Mouse (Mus musculus): Measurements from ENCODE around the gene Tsen54. TPM values are rescaled to one million over a fixed set of nuclear protein-coding genes. Genes with fewer than 3 reads are reported as not detected.

The Tsen54 gene
- polyA plus RNA-seq, 1 experiment, result 40.8 TPM

DNA sequence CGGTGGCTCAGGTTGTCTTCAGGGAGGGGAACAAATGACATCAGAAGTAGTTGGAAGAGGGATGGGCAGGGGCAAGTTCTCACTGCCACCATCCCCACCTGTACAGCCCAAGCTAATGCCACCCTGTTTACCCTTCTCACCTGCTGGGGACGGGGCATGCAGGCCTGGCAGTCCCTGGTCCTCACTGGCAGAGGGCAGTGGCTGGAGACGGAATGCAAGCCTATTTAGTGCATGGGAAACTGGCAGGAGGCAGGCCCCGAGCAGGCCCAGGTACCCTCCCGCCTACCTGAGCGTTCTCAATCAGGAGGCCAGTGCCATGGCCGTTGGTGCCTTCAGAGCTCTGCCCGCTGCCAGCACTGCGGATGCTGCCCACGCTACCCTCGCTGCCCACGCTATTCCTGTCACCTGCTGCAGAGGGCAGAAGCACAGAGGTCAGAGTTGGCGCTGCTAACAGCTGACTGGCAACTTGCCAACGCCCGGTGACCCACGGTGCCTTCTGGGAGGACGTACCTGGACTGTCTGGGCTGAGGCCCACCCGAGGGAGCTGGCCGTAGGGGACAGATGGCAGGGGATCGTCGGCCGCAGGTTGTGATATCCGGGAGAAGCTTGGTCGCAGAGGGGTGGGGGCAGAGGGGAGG, 11.3 kb upstream of the Tsen54 start:
- H3K4me3 ChIP-seq (ENCODE audit: low read depth, low read length), result no peak overlapping the region
- no peaks in the 10 kb centered on the region for H3K4me1 ChIP-seq (ENCODE audit: control insufficient read depth, insufficient read depth, insufficient read length, low read length)
- TF ChIP-seq CTCF (IDR thresholded peaks at IDR 0.05; ENCODE audit: extremely low read depth, insufficient read length, insufficient replicate concordance, low read depth, low read length) (no peak), POLR2A (IDR thresholded peaks at IDR 0.05; ENCODE audit: low read depth, low read length) (no peak)
- H3K27me3 ChIP-seq (ENCODE audit: control insufficient read depth, insufficient read depth, low read length), result no peaks in the 10 kb centered on the region
- no peak overlapping the region for H3K27ac ChIP-seq (ENCODE audit: insufficient read depth, low read depth, low read length)
- H3K36me3 ChIP-seq (ENCODE audit: control insufficient read depth, insufficient read depth, low read length), result peaks cover 80% of the 10 kb centered on the region
- WGBS, result 85% methylated on average over 24 of the region's 24 CpGs

DNA sequence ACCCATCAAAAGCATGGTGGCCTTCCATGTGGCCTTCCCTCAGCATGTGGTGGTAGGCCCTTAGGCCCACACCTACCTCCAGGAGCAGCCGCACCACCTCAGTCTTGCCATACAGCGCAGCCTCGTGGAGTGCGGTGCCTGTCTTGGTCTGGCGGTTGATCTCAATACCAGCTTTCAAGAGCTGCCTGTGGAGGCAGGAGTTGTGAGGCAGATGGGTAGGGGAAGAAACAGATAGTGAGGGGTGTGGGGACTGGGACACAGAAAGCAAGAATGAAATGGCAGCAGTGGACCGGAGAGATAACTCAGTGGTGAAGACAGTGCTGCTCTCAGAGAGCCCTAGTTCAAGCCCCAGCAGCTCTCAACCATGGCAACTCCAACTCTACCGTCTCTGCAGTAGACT, 9.5 kb upstream of the Tsen54 start:
- Histone ChIP-seq H3K4me1 (ENCODE audit: control insufficient read depth, insufficient read depth, insufficient read length, low read length) (peaks cover 8% of the 10 kb centered on the region), H3K4me3 (ENCODE audit: low read depth, low read length) (no peak overlapping the region), H3K27ac (ENCODE audit: insufficient read depth, low read depth, low read length) (no peak overlapping the region), H3K27me3 (ENCODE audit: control insufficient read depth, insufficient read depth, low read length) (no peaks in the 10 kb centered on the region), H3K36me3 (ENCODE audit: control insufficient read depth, insufficient read depth, low read length) (peaks cover 76% of the 10 kb centered on the region)
- TF ChIP-seq CTCF (IDR thresholded peaks at IDR 0.05; ENCODE audit: extremely low read depth, insufficient read length, insufficient replicate concordance, low read depth, low read length) (no peak), POLR2A (IDR thresholded peaks at IDR 0.05; ENCODE audit: low read depth, low read length) (no peak)
- 93% methylated on average over 7 of the region's 7 CpGs for WGBS

DNA sequence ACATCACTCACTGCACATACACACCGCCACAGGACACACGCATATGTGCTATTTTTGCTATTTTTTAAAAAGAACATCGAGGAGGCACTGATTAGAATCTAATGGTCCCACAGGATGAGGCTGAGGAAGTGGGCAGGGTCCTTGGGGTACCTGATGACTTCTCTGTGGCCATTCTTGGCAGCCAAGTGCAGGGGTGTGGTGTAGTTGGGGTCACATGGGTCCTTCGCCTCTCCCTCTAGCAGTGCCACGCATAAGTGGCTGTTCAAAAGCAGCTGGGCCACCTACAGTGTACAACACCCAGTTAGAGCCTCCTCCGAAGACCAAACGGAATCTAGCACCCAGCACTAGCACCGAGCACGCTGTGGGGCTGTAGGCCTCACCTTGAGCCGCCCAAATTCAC, 8.4 kb upstream of the Tsen54 start:
- no peak for TF ChIP-seq CTCF (IDR thresholded peaks at IDR 0.05; ENCODE audit: extremely low read depth, insufficient read length, insufficient replicate concordance, low read depth, low read length)
- H3K27ac ChIP-seq (ENCODE audit: insufficient read depth, low read depth, low read length), result no peak overlapping the region
- no peak overlapping the region for H3K4me3 ChIP-seq (ENCODE audit: low read depth, low read length)
- WGBS, result 88% methylated on average over 10 of the region's 10 CpGs
- H3K36me3 ChIP-seq (ENCODE audit: control insufficient read depth, insufficient read depth, low read length), result peaks cover 69% of the 10 kb centered on the region
- peaks cover 17% of the 10 kb centered on the region for H3K4me1 ChIP-seq (ENCODE audit: control insufficient read depth, insufficient read depth, insufficient read length, low read length)
- H3K27me3 ChIP-seq (ENCODE audit: control insufficient read depth, insufficient read depth, low read length), result no peaks in the 10 kb centered on the region

DNA sequence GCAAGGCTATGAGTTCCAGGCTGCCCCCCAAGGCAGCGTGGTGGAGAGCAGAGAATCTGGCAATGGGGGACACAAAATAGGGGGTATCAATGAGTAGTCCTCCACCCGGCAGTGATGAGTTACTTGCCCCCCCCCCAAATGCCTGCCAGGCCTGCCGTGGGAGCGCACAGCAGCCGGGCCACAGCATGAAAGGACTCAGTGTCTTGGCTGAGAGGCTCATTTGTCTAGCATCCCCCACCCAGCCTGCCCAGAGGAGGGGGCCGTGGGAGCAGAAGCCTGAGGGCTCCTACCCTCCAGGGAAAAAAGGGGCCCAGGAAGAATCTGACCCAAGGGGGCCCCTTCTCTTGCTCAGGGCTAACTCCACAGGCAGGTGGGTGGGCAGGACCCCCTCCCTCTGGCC, 7.2 kb upstream of the Tsen54 start:
- WGBS, result 88% methylated on average over 6 of the region's 6 CpGs
- H3K4me1 ChIP-seq (ENCODE audit: control insufficient read depth, insufficient read depth, insufficient read length, low read length), result peaks cover 23% of the 10 kb centered on the region
- no peaks in the 10 kb centered on the region for H3K27me3 ChIP-seq (ENCODE audit: control insufficient read depth, insufficient read depth, low read length)
- no peak for TF ChIP-seq CTCF (IDR thresholded peaks at IDR 0.05; ENCODE audit: extremely low read depth, insufficient read length, insufficient replicate concordance, low read depth, low read length)
- no peak for TF ChIP-seq POLR2A (IDR thresholded peaks at IDR 0.05; ENCODE audit: low read depth, low read length)
- H3K36me3 ChIP-seq (ENCODE audit: control insufficient read depth, insufficient read depth, low read length), result peaks cover 64% of the 10 kb centered on the region
- H3K27ac ChIP-seq (ENCODE audit: insufficient read depth, low read depth, low read length), result no peak overlapping the region
- no peak overlapping the region for H3K4me3 ChIP-seq (ENCODE audit: low read depth, low read length)

DNA sequence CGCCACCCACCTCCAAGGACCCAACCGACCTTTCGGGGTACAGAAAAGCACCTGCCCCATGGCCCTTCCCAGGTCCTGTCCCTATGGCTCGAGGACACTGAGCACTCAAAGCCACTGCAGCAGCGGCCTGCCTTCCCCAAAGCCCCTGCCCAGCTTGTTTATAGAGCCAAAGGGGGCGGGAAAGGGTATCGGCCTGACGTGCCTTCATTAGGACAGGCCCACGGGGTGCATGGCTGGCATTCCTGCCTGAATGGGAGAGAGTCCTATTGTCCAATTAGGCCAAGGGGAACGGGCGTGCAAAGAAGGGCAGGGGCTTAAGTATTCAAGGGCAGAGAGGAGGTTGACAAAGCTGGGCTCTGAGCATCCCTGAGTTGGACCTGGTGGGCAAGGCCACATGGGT, 6.6 kb upstream of the Tsen54 start:
- Histone ChIP-seq H3K36me3 (ENCODE audit: control insufficient read depth, insufficient read depth, low read length) (peaks cover 57% of the 10 kb centered on the region), H3K4me3 (ENCODE audit: low read depth, low read length) (no peak overlapping the region), H3K27me3 (ENCODE audit: control insufficient read depth, insufficient read depth, low read length) (no peaks in the 10 kb centered on the region), H3K27ac (ENCODE audit: insufficient read depth, low read depth, low read length) (no peak overlapping the region), H3K4me1 (ENCODE audit: control insufficient read depth, insufficient read depth, insufficient read length, low read length) (peaks cover 26% of the 10 kb centered on the region)
- 88% methylated on average over 11 of the region's 11 CpGs for WGBS
- no peak for TF ChIP-seq CTCF (IDR thresholded peaks at IDR 0.05; ENCODE audit: extremely low read depth, insufficient read length, insufficient replicate concordance, low read depth, low read length)
- TF ChIP-seq POLR2A (IDR thresholded peaks at IDR 0.05; ENCODE audit: low read depth, low read length), result no peak

DNA sequence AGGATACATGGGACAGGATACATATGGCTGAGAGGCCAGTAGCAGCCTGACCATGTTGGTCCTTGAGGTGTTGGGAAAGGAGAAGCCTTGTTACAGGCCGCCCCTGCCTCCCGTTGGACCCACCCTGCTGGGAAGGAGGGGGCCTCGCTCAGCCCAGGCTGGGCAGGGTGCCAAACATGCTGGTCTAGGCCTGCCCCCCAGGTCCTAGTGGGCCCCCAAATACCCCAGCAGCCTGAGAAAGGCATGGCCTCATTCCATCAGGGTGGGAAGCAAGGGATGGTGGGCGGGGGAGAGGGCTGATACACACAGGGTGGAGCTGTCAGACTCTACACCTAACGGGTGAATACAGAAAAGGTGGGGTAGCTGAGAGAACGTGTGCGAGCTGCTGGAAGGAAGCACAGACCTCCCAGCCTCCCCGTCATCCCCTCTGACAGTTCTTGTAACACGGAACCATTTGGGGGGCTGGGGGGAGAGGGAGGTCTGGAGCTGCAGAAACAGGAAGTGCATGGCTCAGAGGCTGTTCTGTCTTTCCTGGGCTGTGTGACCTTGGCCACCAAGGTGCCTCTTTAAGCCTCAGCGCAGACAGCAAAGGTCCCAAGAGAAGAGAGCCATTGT, 5.7 kb upstream of the Tsen54 start:
- peaks cover 50% of the 10 kb centered on the region for H3K36me3 ChIP-seq (ENCODE audit: control insufficient read depth, insufficient read depth, low read length)
- peak overlapping the region; percentile 29; the same call in 1 of the 2 replicates for H3K27ac ChIP-seq (ENCODE audit: insufficient read depth, low read depth, low read length)
- WGBS, result 59% methylated on average over 10 of the region's 10 CpGs
- peaks cover 26% of the 10 kb centered on the region for H3K4me1 ChIP-seq (ENCODE audit: control insufficient read depth, insufficient read depth, insufficient read length, low read length)
- TF ChIP-seq CTCF (IDR thresholded peaks at IDR 0.05; ENCODE audit: extremely low read depth, insufficient read length, insufficient replicate concordance, low read depth, low read length), result no peak
- no peak for TF ChIP-seq POLR2A (IDR thresholded peaks at IDR 0.05; ENCODE audit: low read depth, low read length)
- no peak overlapping the region; the same call in 1 of the 2 replicates for H3K4me3 ChIP-seq (ENCODE audit: low read depth, low read length)
- no peaks in the 10 kb centered on the region for H3K27me3 ChIP-seq (ENCODE audit: control insufficient read depth, insufficient read depth, low read length)

DNA sequence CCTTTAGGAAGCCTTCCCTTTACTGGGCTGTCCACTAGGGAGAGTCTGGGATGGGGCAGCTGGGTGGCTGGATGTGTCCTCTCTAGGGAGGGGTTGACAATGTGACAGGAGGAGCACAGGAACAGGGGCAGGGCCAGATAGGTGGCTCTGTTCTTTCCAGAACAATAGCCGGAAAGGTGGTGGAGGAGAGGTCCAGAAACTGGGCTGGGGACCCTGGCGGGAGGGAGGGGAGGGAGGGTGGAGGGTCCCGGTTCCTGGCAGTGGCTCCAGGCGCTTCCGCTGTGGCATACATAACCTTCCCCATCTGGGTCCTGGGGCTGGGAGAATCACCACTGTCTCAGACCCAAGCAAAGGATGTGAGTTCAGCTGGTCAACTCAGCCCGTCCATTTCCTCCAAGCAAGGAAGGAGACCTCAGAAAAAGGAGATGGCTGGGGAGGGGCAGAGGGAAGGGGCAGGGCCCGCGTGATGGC, 5.2 kb upstream of the Tsen54 start:
- Histone ChIP-seq H3K27ac (ENCODE audit: insufficient read depth, low read depth, low read length) (peak overlapping the region; percentile 29; the same call in 1 of the 2 replicates), H3K27me3 (ENCODE audit: control insufficient read depth, insufficient read depth, low read length) (no peaks in the 10 kb centered on the region), H3K4me3 (ENCODE audit: low read depth, low read length) (no peak overlapping the region; the same call in 1 of the 2 replicates), H3K36me3 (ENCODE audit: control insufficient read depth, insufficient read depth, low read length) (peaks cover 46% of the 10 kb centered on the region), H3K4me1 (ENCODE audit: control insufficient read depth, insufficient read depth, insufficient read length, low read length) (peaks cover 26% of the 10 kb centered on the region)
- 69% methylated on average over 8 of the region's 8 CpGs for WGBS
- TF ChIP-seq CTCF (IDR thresholded peaks at IDR 0.05; ENCODE audit: extremely low read depth, insufficient read length, insufficient replicate concordance, low read depth, low read length) (no peak), POLR2A (IDR thresholded peaks at IDR 0.05; ENCODE audit: low read depth, low read length) (no peak)

All from small intestine, adult 2 months (tissue).